Mouse (Mus musculus) liver, embryonic 16.5 days (tissue): Measurements from ENCODE around the gene Igf2bp3. TPM values are rescaled to one million over a fixed set of nuclear protein-coding genes. Genes with fewer than 3 reads are reported as not detected.

Experiments used
- ATAC-seq: fragments of 200-750 bp; cut with Nextera tagmentation; 2 replicates; pipeline ENCODE4 v1.8.0; 2017; ENCODE audit warnings: low read depth, mild to moderate bottlenecking, moderate number of reproducible peaks, moderate library complexity
- H3K27ac ChIP-seq: fragments of 300-500 bp; sonication (generic); 2 replicates; pipeline ENCODE4 v1.5.1; 2014; ENCODE audit warnings: mild to moderate bottlenecking, low read length
- H3K27me3 ChIP-seq: fragments of 300-500 bp; sonication (generic); 2 replicates; pipeline ENCODE4 v1.6.1; 2014; ENCODE audit warnings: low read depth, low read length, mixed read lengths; ENCODE audit not compliant: control insufficient read depth, insufficient read depth
- H3K36me3 ChIP-seq: fragments of 300-500 bp; sonication (generic); 2 replicates; pipeline ENCODE4 v1.6.1; 2014; ENCODE audit warnings: mild to moderate bottlenecking; ENCODE audit not compliant: control insufficient read depth, insufficient read depth
- H3K4me1 ChIP-seq: fragments of 300-500 bp; sonication (generic); 2 replicates; pipeline ENCODE4 v1.6.1; 2014; ENCODE audit warnings: low read depth, low read length, mixed read lengths; ENCODE audit not compliant: control insufficient read depth
- H3K4me2 ChIP-seq: fragments of 300-500 bp; sonication (generic); 2 replicates; pipeline ENCODE4 v1.6.1; 2014; ENCODE audit warnings: low read depth, low read length, mixed read lengths
- H3K4me3 ChIP-seq: fragments of 300-500 bp; sonication (generic); 2 replicates; pipeline ENCODE4 v1.5.1; 2014; ENCODE audit warnings: low read depth, mild to moderate bottlenecking, low read length
- H3K9ac ChIP-seq: fragments of 300-500 bp; sonication (generic); 2 replicates; pipeline ENCODE4 v1.6.1; 2014; ENCODE audit warnings: low read depth, low read length
- H3K9me3 ChIP-seq: fragments of 300-500 bp; sonication (generic); replicated peaks from 2 replicates; pipeline ENCODE4 v1.6.1; 2016; ENCODE audit warnings: low read length; ENCODE audit not compliant: control insufficient read depth
- WGBS: fragments of 180-500 bp; shearing (Covaris S2); extraction: QIAGEN DNeasy Blood & Tissue Kit; methylation state at CpG from one replicate; pipeline ENCODE4 v1.1.7; 2014; ENCODE audit not compliant: insufficient replicate concordance; 5-methylcytosine and 5-hydroxymethylcytosine counted together
- polyA plus RNA-seq: library from polyadenylated mRNA; unstranded; fragments of >200 nt; fragmentation: Nextera tagmentation; extraction: Ambion mirVana; gene quantifications from 2 replicates; pipeline ENCODE4 v1.2.1, GENCODE M21; 2015

Gene Igf2bp3
- polyA plus RNA-seq, 1 experiment from 2014 or later, result 17.9 TPM

- Histone ChIP-seq H3K4me2 (no peak overlapping the region), H3K4me3 (no peak overlapping the region), H3K27me3 (no peaks in the 10 kb centered on the region), H3K9me3 (no peaks in the 10 kb centered on the region), H3K4me1 (no peaks in the 10 kb centered on the region; the same call in 1 of the 2 replicates), H3K27ac (no peak overlapping the region), H3K36me3 (no peaks in the 10 kb centered on the region), H3K9ac (no peak overlapping the region)
- no peak for ATAC-seq
- 34% methylated on average over 1 of the region's 1 CpGs for WGBS
Observed at GRCm38 (mm10) chr6:49119462-49120135, 95.2 kb downstream of the Igf2bp3 start.

- Histone ChIP-seq H3K4me3 (no peak overlapping the region), H3K4me1 (no peaks in the 10 kb centered on the region; the same call in 1 of the 2 replicates), H3K9ac (no peak overlapping the region), H3K9me3 (no peaks in the 10 kb centered on the region), H3K27ac (no peak overlapping the region), H3K36me3 (no peaks in the 10 kb centered on the region), H3K27me3 (no peaks in the 10 kb centered on the region), H3K4me2 (no peak overlapping the region)
- no peak for ATAC-seq
- 68% methylated on average over 8 of the region's 8 CpGs for WGBS
Observed at GRCm38 (mm10) chr6:49118446-49118845, 96.3 kb downstream of the Igf2bp3 start.

GRCm38 (mm10) chr6:49116241-49116640 lies 98.5 kb downstream of the Igf2bp3 start:
- WGBS, result 79% methylated on average over 8 of the region's 8 CpGs

GRCm38 (mm10) chr6:49115550-49115949 lies 99.2 kb downstream of the Igf2bp3 start:
- ATAC-seq, result no peak
- no peaks in the 10 kb centered on the region; the same call in 1 of the 2 replicates for H3K36me3 ChIP-seq
- H3K27me3 ChIP-seq, result no peaks in the 10 kb centered on the region
- no peak overlapping the region for H3K9ac ChIP-seq
- no peaks in the 10 kb centered on the region; the same call in 1 of the 2 replicates for H3K4me1 ChIP-seq
- H3K27ac ChIP-seq, result no peak overlapping the region
- no peak overlapping the region for H3K4me3 ChIP-seq
- 60% methylated on average over 5 of the region's 5 CpGs for WGBS
- H3K9me3 ChIP-seq, result no peaks in the 10 kb centered on the region
- H3K4me2 ChIP-seq, result no peak overlapping the region

More at GRCm38 (mm10) chr6:49116241-49116640, 98.5 kb downstream of the Igf2bp3 start:
- no peaks in the 10 kb centered on the region for H3K27me3 ChIP-seq
- H3K4me1 ChIP-seq, result no peaks in the 10 kb centered on the region; the same call in 1 of the 2 replicates
- no peaks in the 10 kb centered on the region for H3K36me3 ChIP-seq
- no peaks in the 10 kb centered on the region for H3K9me3 ChIP-seq
- no peak for ATAC-seq
- no peak overlapping the region for H3K27ac ChIP-seq
- no peak overlapping the region for H3K4me3 ChIP-seq
- no peak overlapping the region for H3K9ac ChIP-seq
- H3K4me2 ChIP-seq, result no peak overlapping the region

- H3K4me1 ChIP-seq, result no peaks in the 10 kb centered on the region
- H3K9ac ChIP-seq, result no peak overlapping the region
- WGBS, result 84% methylated on average over 6 of the region's 6 CpGs
- no peak overlapping the region for H3K4me2 ChIP-seq
- H3K27me3 ChIP-seq, result no peaks in the 10 kb centered on the region
- H3K36me3 ChIP-seq, result no peaks in the 10 kb centered on the region; the same call in 1 of the 2 replicates
- H3K4me3 ChIP-seq, result no peak overlapping the region
- H3K27ac ChIP-seq, result no peak overlapping the region
- H3K9me3 ChIP-seq, result no peaks in the 10 kb centered on the region
- no peak for ATAC-seq
Observed at GRCm38 (mm10) chr6:49114457-49114856, 100.3 kb downstream of the Igf2bp3 start.

GRCm38 (mm10) chr6:49113895-49114294 lies 100.9 kb downstream of the Igf2bp3 start:
- H3K4me2 ChIP-seq, result no peak overlapping the region
- H3K27me3 ChIP-seq, result no peaks in the 10 kb centered on the region
- no peaks in the 10 kb centered on the region for H3K9me3 ChIP-seq
- H3K36me3 ChIP-seq, result no peaks in the 10 kb centered on the region; the same call in none of the 2 replicates
- no peaks in the 10 kb centered on the region for H3K4me1 ChIP-seq
- H3K27ac ChIP-seq, result no peak overlapping the region
- no peak overlapping the region for H3K9ac ChIP-seq
- no peak for ATAC-seq
- no peak overlapping the region for H3K4me3 ChIP-seq
- whole genome bisulfite sequencing, result 77% methylated on average over 7 of the region's 7 CpGs

- WGBS, result 75% methylated on average over 2 of the region's 2 CpGs
- Histone ChIP-seq H3K27me3 (no peaks in the 10 kb centered on the region), H3K4me3 (no peak overlapping the region), H3K9me3 (no peaks in the 10 kb centered on the region), H3K27ac (no peak overlapping the region), H3K4me1 (no peaks in the 10 kb centered on the region), H3K9ac (no peak overlapping the region), H3K4me2 (no peak overlapping the region), H3K36me3 (peaks cover 11% of the 10 kb centered on the region)
- ATAC-seq, result no peak
Observed at GRCm38 (mm10) chr6:49109196-49109595, 105.6 kb downstream of the Igf2bp3 start.

- Histone ChIP-seq H3K27me3 (no peaks in the 10 kb centered on the region), H3K9me3 (no peaks in the 10 kb centered on the region), H3K4me3 (no peak overlapping the region), H3K27ac (no peak overlapping the region), H3K4me1 (no peaks in the 10 kb centered on the region), H3K4me2 (no peak overlapping the region), H3K36me3 (peaks cover 17% of the 10 kb centered on the region), H3K9ac (no peak overlapping the region)
- WGBS, result 80% methylated on average over 15 of the region's 15 CpGs
- ATAC-seq, result no peak
Observed at GRCm38 (mm10) chr6:49106746-49107500, 107.8 kb downstream of the Igf2bp3 start.

- H3K36me3 ChIP-seq, result peaks cover 10% of the 10 kb centered on the region; the same call in 1 of the 2 replicates
Observed at GRCm38 (mm10) chr6:49099086-49099485, 115.7 kb downstream of the Igf2bp3 start.

More at GRCm38 (mm10) chr6:49099086-49099485, 115.7 kb downstream of the Igf2bp3 start:
- Histone ChIP-seq H3K4me2 (no peak overlapping the region), H3K27me3 (no peaks in the 10 kb centered on the region), H3K27ac (no peak overlapping the region), H3K4me1 (no peaks in the 10 kb centered on the region; the same call in 1 of the 2 replicates), H3K9ac (no peak overlapping the region), H3K4me3 (no peak overlapping the region), H3K9me3 (no peaks in the 10 kb centered on the region)
- WGBS, result 55% methylated on average over 1 of the region's 1 CpGs
- ATAC-seq, result no peak
